Mouse (Mus musculus): ENCODE results near the gene Slc35f4. TPM values are rescaled to one million over a fixed set of nuclear protein-coding genes. Genes with fewer than 3 reads are reported as not detected.

Gene Slc35f4
- polyA plus RNA-seq, 1 experiment from 2014 or later: 0.18 TPM

DNA sequence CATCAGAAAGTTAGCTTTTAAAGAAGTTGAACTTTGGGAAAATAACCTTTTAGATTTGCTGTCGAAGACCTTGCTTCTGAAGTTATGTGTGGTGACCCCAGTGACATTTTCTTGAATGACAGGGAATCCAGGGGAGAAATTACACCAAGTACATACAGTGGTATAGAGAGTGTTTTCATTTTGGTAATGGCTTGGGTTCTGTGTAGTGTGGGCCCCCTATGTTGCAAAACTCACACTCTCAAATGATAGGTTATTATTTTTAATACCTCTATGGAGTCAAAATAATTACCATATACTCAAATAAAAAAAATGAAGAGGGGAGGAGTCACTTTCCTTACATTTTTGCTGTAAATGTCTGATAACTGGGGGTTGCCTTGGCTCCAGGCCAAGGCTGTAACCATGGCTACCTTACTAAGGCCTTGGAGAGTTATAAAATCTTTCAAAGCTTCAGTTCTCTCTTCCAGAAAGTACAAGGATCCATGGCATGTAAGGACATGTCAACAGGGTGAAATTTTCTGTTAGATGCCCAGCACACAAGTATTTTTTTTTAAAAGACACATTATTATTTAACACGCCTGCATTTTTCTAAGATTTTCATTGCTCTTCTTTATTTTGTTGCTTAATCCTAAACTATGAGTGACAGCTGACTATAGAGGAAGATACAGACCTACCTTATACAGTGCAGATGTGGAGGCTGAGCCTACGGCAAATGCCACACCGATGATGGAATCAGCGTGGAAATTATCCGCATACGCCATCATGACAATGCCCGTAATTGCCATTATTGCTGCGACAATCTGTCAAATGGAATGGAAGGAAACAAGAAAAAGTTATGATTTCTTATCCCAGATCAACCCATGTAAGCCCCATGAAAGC is 220.1 kb downstream of the Slc35f4 start:
- Histone ChIP-seq H3K4me2 (replicated peaks; ENCODE audit: low read depth) (no peak overlapping the region), H3K9me3 (ENCODE audit: control insufficient read depth, low read length) (no peaks in the 10 kb centered on the region), H3K4me3 (ENCODE audit: low read depth, low read length) (no peak overlapping the region), H3K9ac (ENCODE audit: low read length) (no peak overlapping the region), H3K36me3 (ENCODE audit: control insufficient read depth, insufficient read depth, low read length) (no peaks in the 10 kb centered on the region), H3K27ac (replicated peaks) (no peak overlapping the region), H3K27me3 (ENCODE audit: control insufficient read depth, insufficient read depth, low read length) (no peaks in the 10 kb centered on the region), H3K4me1 (replicated peaks; ENCODE audit: control insufficient read depth, insufficient read depth) (no peaks in the 10 kb centered on the region)
- 92% methylated on average over 9 of the region's 9 CpGs for WGBS
- no peak for DNase-seq (ENCODE audit: low spot score)
- ATAC-seq (ENCODE audit: low FRiP score, low TSS enrichment): no peak
- TF ChIP-seq EP300 (optimal IDR thresholded peaks at IDR 0.05) (no peak), CTCF (IDR thresholded peaks at IDR 0.05; ENCODE audit: low read depth) (no peak)

DNA sequence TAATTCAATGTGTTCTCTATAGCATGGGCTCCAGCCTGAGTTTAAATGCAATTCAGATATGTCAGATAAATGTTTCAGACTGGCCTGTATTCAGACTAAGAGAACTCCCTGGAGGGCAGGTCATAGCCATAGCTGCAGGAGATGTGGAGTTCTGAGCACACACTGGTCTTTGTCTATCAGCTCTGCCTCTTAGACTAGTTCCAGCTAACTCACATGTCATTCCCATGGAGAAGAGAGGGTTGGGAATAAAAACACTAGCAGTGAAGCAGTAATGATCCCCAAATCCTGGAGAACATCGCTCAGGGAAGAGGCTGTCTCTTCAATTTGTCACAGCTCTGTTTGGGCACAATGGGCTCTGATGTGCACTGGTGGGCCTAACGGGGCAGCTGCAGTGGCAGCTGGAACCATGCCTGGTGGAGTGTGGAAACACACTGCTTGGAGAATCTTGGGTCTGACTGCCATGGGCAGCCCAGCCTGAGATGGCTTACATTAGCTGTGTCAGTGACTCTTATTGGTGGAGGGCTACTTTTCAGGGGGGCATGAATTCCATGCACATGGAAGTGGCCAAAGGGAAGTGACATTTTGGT is 223.5 kb downstream of the Slc35f4 start:
- Histone ChIP-seq H3K4me1 (replicated peaks; ENCODE audit: control insufficient read depth, insufficient read depth) (no peaks in the 10 kb centered on the region), H3K27me3 (ENCODE audit: control insufficient read depth, insufficient read depth, low read length) (no peaks in the 10 kb centered on the region), H3K4me2 (replicated peaks; ENCODE audit: low read depth) (no peak overlapping the region), H3K4me3 (ENCODE audit: low read depth, low read length) (no peak overlapping the region), H3K9me3 (ENCODE audit: control insufficient read depth, low read length) (no peaks in the 10 kb centered on the region), H3K27ac (replicated peaks) (no peak overlapping the region), H3K36me3 (ENCODE audit: control insufficient read depth, insufficient read depth, low read length) (no peaks in the 10 kb centered on the region), H3K9ac (ENCODE audit: low read length) (no peak overlapping the region)
- TF ChIP-seq CTCF (IDR thresholded peaks at IDR 0.05; ENCODE audit: low read depth) (no peak), EP300 (optimal IDR thresholded peaks at IDR 0.05) (no peak)
- no peak for DNase-seq (ENCODE audit: low spot score)
- WGBS: 76% methylated on average over 2 of the region's 2 CpGs
- no peak for ATAC-seq (ENCODE audit: low FRiP score, low TSS enrichment)

DNA sequence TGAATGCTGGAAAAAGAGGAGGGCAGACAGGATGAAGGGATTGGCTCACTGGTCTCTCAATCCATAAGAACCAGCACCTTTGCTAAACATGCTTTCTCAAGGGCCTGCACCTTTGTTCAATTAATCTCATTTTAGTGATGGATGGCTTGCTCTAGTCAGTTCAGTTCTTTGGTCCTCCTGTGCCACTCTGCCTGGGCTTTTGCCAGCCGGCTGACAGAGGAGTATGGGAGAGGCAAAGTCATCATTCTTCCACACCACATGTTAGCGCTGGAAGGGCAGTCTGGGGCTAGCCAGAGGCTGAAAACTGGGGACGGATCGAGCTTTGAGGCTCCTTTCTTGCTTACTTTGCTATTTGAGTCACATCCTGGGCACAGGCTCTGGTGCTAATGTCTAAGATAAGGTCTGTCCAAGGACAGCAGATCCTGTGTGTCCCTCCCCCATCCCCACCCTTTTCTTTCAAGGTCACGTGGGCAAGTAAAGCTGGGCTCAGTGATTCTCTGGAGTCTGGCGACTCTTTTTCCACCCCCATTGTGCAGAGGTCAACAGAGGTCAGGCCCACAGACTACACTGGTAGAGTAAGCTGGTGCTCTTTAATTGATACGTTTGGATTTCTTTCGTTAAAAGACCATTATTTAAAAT is 224.7 kb downstream of the Slc35f4 start:
- no peak overlapping the region for H3K4me2 ChIP-seq (replicated peaks; ENCODE audit: low read depth)
- no peaks in the 10 kb centered on the region for H3K27me3 ChIP-seq (ENCODE audit: control insufficient read depth, insufficient read depth, low read length)
- no peak for TF ChIP-seq CTCF (IDR thresholded peaks at IDR 0.05; ENCODE audit: low read depth)
- TF ChIP-seq EP300 (optimal IDR thresholded peaks at IDR 0.05): no peak
- H3K4me3 ChIP-seq (ENCODE audit: low read depth, low read length): no peak overlapping the region
- no peak overlapping the region for H3K9ac ChIP-seq (ENCODE audit: low read length)
- no peaks in the 10 kb centered on the region for H3K4me1 ChIP-seq (replicated peaks; ENCODE audit: control insufficient read depth, insufficient read depth)
- ATAC-seq (ENCODE audit: low FRiP score, low TSS enrichment): no peak
- WGBS: 42% methylated on average over 8 of the region's 8 CpGs
- no peaks in the 10 kb centered on the region for H3K9me3 ChIP-seq (ENCODE audit: control insufficient read depth, low read length)
- DNase-seq (ENCODE audit: low spot score): no peak
- no peaks in the 10 kb centered on the region for H3K36me3 ChIP-seq (ENCODE audit: control insufficient read depth, insufficient read depth, low read length)
- no peak overlapping the region for H3K27ac ChIP-seq (replicated peaks)

DNA sequence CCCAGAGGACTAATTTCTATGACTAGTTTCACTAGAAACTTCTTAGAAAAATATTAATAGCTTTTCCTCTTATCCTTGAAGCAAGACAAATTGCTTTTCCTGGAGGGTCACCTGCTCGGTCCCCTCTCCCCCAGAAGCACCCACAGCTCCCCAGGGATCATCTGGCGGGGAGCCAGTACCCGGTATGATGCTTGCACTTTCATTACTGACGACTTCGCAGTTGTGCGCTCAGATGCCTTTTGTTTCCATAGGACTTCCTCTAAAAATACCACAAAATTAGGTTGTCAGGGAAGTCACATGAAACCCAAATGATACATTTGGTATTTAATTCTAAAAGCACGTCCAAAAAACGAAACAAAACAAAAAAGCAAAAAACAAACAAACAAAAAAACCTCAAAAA is 225.5 kb downstream of the Slc35f4 start:
- no peak overlapping the region for H3K27ac ChIP-seq (replicated peaks)
- H3K4me3 ChIP-seq (ENCODE audit: low read depth, low read length): no peak overlapping the region
- no peak for ATAC-seq (ENCODE audit: low FRiP score, low TSS enrichment)
- no peaks in the 10 kb centered on the region for H3K9me3 ChIP-seq (ENCODE audit: control insufficient read depth, low read length)
- TF ChIP-seq EP300 (optimal IDR thresholded peaks at IDR 0.05) (no peak), CTCF (IDR thresholded peaks at IDR 0.05; ENCODE audit: low read depth) (no peak)
- no peaks in the 10 kb centered on the region for H3K36me3 ChIP-seq (ENCODE audit: control insufficient read depth, insufficient read depth, low read length)
- DNase-seq (ENCODE audit: low spot score): no peak
- H3K4me2 ChIP-seq (replicated peaks; ENCODE audit: low read depth): no peak overlapping the region
- H3K9ac ChIP-seq (ENCODE audit: low read length): no peak overlapping the region
- H3K27me3 ChIP-seq (ENCODE audit: control insufficient read depth, insufficient read depth, low read length): no peaks in the 10 kb centered on the region
- no peaks in the 10 kb centered on the region for H3K4me1 ChIP-seq (replicated peaks; ENCODE audit: control insufficient read depth, insufficient read depth)
- WGBS: 54% methylated on average over 8 of the region's 8 CpGs

DNA sequence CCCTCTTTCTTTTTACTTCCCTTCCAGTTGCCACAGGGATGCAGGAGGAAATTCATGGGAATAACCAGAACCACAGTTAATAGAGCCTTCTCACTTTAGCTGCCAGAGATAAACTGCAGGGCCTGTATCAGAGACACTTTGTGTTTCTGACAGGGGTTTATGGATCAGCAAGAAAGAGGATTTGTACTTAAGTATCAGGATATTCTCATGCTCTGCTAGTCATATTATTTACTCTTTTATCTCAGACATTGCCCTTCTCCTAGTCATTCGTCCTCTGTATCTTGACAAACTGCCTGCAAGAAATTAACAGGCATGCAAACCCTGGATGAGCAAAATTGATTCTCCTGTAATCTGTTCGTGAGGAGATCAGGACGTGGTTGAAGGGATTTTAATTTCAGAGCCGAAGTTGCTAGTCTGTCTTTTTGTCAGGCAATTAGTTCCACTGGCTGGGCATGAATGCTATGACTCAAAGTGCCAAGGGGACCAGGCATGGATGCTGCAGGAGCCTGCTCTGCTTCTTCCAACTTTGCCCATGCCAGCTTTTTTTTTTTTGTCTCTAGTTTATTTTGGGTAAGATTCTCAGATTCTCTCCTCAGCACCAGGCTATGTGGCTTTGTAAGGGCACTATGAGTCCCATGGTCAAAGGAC is 231.9 kb downstream of the Slc35f4 start:
- Histone ChIP-seq H3K36me3 (ENCODE audit: control insufficient read depth, insufficient read depth, low read length) (no peaks in the 10 kb centered on the region), H3K9me3 (ENCODE audit: control insufficient read depth, low read length) (no peaks in the 10 kb centered on the region), H3K9ac (ENCODE audit: low read length) (no peak overlapping the region), H3K27me3 (ENCODE audit: control insufficient read depth, insufficient read depth, low read length) (no peaks in the 10 kb centered on the region), H3K27ac (replicated peaks) (no peak overlapping the region), H3K4me1 (replicated peaks; ENCODE audit: control insufficient read depth, insufficient read depth) (no peaks in the 10 kb centered on the region), H3K4me3 (ENCODE audit: low read depth, low read length) (no peak overlapping the region), H3K4me2 (replicated peaks; ENCODE audit: low read depth) (no peak overlapping the region)
- no peak for TF ChIP-seq CTCF (IDR thresholded peaks at IDR 0.05; ENCODE audit: low read depth)
- TF ChIP-seq EP300 (optimal IDR thresholded peaks at IDR 0.05): no peak
- DNase-seq (ENCODE audit: low spot score) (no peak), ATAC-seq (ENCODE audit: low FRiP score, low TSS enrichment) (no peak)
- WGBS: 54% methylated on average over 4 of the region's 4 CpGs

All from stomach, postnatal 0 days (tissue).